Mouse (Mus musculus) kidney, postnatal 10 days (tissue): ENCODE data around the gene Cse1l.
A peak's percentile ranks its signal among the peaks of the same experiment; 100 is the strongest.

Source experiments
- DNase-seq: peaks from one replicate; pipeline ENCODE4 v3.0.0; 2021; ENCODE audit warnings: mixed read lengths

The Cse1l gene

GRCm38 (mm10) chr2:166903719-166904282, 2.0 kb upstream of the Cse1l start:
- DNase-seq: no peak

DNA sequence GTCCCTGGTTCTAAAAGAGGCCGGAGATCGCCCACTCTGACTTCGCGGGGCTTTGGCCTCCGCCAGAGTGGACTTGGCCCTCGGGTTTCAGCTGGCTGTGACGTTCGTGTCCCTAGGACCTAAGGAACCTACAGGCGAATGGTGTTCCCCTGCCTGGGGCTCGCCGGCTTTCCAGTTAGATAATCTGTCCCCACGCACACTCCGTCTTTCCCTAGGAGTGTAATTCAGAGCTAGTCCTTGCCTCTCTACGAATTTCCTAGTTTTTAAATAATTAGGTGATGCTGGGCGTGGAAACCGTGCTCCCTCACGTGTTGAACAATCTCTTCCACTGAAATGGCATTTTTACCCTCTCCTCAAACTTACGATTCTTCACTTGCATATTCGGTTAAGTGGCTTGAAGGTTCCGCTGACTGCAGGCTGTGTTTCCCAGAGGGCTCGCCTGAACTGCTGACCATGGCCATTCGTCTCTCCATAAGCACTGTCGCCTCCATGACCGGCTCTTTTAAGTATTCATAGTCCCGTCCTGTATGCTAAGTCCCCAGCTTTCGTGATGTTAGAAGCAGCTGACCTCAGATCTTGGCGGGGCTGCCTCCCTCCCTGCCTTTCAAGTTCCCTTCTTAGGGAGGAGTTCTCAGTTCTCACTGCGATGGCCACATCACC, 813 bp downstream of the Cse1l start:
- DNase-seq: no peak

DNA sequence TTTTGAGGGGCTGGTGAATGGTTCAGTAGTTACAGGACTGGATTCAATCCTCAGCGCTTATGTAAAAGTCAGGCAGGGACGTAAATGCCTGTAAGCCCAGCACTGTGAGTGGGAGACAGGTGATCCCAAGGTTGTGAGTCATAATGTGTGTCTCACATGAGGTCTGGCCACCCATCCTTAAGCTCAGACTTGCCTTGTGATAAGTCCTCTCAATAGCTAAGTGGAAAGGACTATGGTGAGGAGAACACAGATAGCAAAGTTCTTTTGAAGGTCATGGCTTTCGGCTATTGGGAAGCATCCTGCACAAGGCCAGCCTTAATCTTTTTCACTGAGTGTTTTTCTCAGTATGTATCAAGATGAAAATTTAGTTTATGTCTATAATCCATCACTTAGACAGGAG, 3.9 kb downstream of the Cse1l start:
- DNase-seq: no peak

- no peak for DNase-seq
Observed at GRCm38 (mm10) chr2:166910536-166910935, 4.7 kb downstream of the Cse1l start.

GRCm38 (mm10) chr2:166923971-166924370, 18.1 kb downstream of the Cse1l start:
- DNase-seq: no peak

- DNase-seq: no peak
Observed at GRCm38 (mm10) chr2:166933943-166934342, 28.1 kb downstream of the Cse1l start.

DNA sequence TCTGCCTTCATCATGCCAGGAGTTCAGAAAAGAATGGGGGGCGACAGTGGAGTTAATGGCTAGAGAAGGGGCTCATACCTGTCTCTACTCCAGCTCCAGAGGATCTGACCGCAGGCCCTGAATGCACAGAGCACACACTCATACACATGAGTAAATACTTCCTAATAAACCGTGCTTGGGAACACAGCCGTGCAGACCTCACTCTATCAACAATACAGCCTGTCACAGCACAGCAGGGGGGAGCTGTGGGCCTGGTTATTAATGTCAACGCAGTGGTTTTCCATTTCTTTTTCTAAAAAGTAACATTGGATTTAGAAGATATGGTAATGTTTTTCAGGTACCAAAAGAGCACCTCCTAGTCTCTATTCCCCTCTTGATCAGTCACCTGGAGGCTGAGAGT, 28.6 kb downstream of the Cse1l start:
- no peak for DNase-seq

DNA sequence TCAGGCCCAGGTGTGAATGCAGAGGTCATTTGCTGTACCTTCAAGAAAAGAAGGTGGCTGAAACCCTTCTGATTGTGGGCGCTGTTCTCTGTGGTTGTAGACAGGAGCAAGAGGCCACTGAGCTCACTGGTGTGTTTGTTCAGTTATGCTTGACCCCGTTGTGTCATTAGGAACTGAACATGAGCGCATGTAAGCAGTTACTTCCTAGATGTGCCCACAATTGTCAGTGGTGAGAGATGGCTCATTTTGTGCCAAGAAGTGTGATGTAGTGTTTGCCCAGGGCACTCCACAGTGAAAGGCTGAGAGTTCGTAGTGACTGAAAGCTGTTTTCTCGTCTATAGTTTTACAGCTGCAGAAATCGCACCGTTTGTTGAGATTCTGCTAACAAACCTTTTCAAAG, 29.7 kb downstream of the Cse1l start:
- DNase-seq: no peak

DNA sequence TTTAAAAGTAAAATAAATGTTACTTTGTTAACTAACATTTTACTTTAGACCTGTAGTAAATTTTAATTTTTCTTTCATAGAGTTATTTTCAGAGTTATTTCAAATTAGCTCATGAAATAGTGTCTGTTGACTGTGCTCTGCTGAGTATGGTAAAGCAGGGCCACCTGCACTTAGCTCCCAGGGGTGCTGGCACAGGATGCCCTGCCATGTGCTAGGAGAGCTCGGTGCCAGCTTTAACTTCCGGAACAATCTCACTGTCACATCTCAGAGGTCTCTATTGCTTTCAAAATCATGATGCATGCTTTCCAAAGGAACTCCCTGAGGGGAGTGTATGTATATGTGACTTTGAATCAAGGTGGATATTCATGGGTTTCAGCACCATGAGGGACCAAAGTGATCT, 30.3 kb downstream of the Cse1l start:
- DNase-seq: no peak

- DNase-seq: no peak
Observed at GRCm38 (mm10) chr2:166943146-166943545, 37.3 kb downstream of the Cse1l start.

DNA sequence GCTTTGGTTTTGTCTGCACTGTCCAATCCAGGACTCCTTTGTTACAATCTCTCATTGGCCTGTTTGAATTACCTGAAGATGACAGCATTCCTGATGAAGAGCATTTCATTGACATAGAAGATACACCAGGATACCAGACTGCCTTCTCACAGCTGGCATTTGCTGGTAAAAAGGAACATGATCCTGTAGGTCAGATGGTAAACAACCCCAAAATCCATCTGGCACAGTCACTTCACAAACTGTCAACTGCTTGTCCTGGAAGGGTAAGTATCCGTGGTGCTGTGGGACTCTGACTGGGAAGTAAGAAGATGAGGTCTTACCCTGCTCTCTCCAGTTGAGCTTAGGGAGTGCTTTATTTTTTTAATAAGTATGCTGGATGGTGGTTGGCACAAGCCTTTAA, 38.5 kb downstream of the Cse1l start:
- DNase-seq: no peak

DNA sequence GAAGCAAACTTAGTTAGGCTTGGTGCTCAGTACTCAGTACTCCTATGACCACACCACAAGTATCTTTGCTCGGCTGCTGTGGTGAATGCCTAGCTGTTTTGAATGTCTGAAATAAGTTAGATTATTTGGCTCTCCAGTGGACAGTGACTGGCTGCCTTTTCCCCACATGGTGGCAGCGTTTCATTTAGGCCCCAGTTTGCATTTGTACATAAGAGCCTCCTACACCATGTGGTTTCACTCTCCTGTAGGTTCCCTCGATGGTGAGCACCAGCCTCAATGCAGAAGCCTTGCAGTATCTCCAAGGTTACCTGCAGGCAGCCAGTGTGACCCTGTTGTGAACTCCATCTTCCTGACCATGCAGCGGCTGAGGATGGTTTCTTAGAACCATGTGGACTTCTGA, 39.6 kb downstream of the Cse1l start:
- peak; percentile 45 for DNase-seq

DNA sequence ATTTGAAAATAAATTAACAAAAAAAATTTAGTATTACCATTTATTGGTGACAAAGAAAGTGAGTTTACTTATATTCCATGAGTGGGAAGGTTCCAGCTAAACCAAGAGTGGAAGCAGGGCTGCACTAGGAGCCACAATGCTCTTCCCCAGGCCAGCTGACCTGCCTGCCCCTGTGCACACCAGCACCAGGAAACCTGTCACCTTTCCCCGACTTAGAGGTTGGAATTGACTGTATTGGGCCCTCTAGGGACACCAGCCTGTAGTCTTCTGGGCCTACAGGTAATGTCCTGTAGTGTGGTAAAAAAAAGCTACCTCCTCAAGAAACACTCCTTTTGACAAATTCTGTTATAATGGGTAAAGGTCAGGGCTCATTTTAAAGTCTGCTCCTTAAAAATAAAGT, 42.4 kb downstream of the Cse1l start:
- no peak for DNase-seq

GRCm38 (mm10) chr2:166948936-166949335, 43.1 kb downstream of the Cse1l start:
- no peak for DNase-seq

DNA sequence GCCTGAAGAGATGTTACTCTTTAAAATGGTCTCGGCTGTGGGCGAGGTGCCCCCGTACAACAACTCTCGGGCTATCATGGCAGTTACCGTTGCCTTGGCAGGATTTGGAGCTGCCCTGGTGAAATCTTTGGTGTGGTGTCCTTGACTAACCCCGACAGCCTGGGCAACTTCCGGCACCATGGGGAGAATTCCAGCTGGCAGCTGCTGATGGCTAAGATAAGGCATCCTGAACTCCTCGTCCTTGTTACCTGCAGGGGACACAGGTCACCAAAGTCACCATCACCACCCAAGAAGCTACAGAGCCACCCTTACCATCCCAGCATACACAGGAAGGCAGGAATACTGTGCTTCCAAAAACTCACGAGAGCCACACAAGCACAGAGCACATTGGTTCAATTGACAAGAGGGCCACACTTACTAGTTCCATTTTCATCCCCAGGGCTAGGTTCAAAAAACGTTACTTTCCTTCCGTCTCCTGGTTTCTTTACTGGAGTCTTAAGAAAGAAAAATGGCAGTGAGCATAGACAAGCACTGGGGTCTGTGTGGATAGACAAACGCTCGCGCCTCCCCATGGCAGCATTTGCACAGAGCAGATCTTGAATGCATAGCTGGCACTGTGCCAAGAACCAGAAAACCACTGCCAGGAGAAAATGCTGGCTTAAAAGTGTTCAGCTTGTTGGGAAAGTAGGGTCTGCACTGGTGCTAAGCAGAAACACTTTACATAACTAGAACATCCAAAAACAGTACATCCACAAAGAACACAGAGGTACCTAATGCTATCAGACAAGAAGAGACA, 45.2 kb downstream of the Cse1l start:
- peak; percentile 38 for DNase-seq

DNA sequence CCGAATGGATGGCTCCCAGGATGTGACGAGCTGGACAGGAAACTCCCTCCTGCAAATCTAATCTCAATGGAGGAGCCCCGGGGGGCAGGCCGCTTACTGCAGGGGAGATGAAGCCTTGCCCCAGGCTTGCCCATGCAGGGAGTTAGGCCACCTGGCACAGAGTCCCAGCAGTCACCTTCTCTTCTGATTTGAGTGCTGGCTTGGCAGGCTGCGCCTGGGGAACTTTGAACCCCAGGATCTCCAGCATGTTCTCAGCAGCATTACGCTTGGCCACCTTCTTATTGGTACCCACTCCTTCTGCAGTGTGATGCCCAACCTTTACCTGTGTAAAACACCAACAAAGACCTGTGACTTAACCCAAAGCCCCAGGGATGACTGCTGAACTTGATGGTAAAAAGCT, 46.3 kb downstream of the Cse1l start:
- DNase-seq: no peak

- peak; percentile 70 for DNase-seq
Observed at GRCm38 (mm10) chr2:166956805-166957204, 51.0 kb downstream of the Cse1l start.

GRCm38 (mm10) chr2:166960648-166961330, 54.9 kb downstream of the Cse1l start:
- DNase-seq: no peak

GRCm38 (mm10) chr2:166963257-166963656, 57.4 kb downstream of the Cse1l start:
- DNase-seq: no peak

GRCm38 (mm10) chr2:166964773-166965172, 58.9 kb downstream of the Cse1l start:
- no peak for DNase-seq

DNA sequence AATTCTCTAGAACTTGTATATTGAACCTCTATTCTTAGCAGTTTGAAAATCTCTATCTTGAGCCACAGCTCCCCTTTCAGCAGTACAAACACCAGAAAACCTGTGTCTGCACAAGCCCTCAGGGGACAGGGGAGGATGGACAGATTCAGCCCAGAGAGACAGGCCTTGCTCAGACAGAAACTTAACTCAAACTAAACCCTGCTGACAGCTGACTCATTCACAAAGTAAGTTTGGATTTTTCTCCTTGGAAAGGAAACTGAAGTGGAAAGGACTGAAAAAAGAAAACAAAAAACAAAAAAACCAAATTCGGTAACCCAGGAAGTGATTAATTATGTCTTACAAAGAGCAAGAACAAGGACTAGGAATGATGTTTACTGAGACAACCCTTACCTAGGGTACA, 67.3 kb downstream of the Cse1l start:
- DNase-seq: no peak

DNA sequence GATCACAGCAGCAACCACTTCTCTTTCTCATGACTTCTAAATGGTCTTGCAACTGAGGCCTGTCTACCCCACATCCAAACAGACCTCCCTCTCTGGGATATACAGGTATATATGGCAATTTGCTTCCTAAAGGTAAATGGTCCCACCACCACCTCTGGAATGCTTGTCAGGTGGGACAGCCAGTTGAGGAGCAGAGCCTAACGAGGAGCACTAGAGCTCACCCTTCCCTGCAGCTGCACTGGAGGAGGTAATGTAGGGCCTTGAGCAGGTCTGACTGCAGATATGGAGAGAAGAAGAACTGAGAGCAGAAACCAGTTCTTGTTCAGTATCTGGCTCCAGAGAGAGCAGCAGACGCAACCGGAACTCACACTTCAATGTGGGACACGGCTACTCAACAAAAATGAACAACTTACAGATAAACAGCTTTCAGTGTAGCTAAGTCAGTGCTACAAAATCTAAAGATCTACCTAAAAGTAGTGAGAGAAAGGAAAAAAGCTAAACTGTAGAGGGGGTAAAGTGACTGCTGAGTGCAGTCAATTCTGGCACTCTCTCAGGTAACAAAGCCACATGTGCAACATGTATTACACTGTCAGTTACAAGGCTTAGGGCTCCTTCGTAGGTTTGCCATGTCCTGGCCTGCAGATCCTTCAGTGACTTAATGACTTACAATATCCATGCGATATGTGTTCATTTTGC, 68.5 kb downstream of the Cse1l start:
- no peak for DNase-seq

DNA sequence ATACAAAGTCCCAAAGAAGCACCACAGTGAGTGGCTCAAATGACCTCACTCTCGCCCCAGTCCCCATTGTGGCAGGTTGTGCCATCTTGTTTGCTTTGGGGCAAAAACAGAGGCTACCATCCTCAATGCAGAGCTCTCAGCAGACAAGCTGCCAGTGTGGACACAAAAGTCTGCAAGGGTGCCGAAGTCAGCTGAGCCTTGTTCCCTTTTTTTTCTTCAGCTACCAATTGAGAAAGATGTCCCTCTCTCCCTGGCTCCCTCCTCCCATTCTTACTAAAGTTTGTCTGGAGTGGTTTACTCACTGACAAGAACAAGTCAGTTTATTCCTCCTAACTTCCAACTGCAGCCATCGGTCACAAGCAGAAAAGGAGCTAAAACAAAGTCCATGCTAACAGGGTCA, 70.5 kb downstream of the Cse1l start:
- DNase-seq: no peak
